Mouse (Mus musculus) MEL (cell line): ENCODE data around the gene 4930548H24Rik. TPM values are rescaled to one million over a fixed set of nuclear protein-coding genes. Genes with fewer than 3 reads are reported as not detected.

ENCODE experiments used
- DNase-seq: peaks from one replicate; pipeline ENCODE4 v3.0.0; 2011; ENCODE audit warnings: low read depth, low spot score
- H3K27ac ChIP-seq: 2 replicates; pipeline ENCODE4 v1.5.1; 2012; ENCODE audit warnings: low read depth, mild to moderate bottlenecking, control low read depth, low read length, moderate library complexity; ENCODE audit not compliant: control insufficient read depth
- H3K27me3 ChIP-seq, 2 experiments: fragments of 150-350 bp in 1 of 2; sonication (generic) in 1 of 2; 2 replicates each; pipeline ENCODE4 v1.6.1; 2012; ENCODE audit warnings: low read length in 2 of 2, mild to moderate bottlenecking in 2 of 2, improper control_type of control experiment in 1 of 2, moderate library complexity in 1 of 2; ENCODE audit not compliant: insufficient read depth in 2 of 2, control insufficient read depth in 1 of 2
- H3K36me3 ChIP-seq, 2 experiments: 2 replicates each; pipeline ENCODE4 v1.6.1; 2012 to 2014; ENCODE audit warnings: low read length in 2 of 2, improper control_type of control experiment in 1 of 2, inconsistent platforms in 1 of 2, mild to moderate bottlenecking in 1 of 2; ENCODE audit not compliant: insufficient read depth in 2 of 2, control insufficient read depth in 1 of 2
- H3K4me1 ChIP-seq, 2 experiments: fragments of 150-350 bp in 1 of 2; sonication (generic) in 1 of 2; 2 replicates each; pipeline ENCODE4 v1.6.1; 2012; ENCODE audit warnings: low read length in 2 of 2, improper control_type of control experiment in 1 of 2, mild to moderate bottlenecking in 1 of 2; ENCODE audit not compliant: insufficient read depth in 2 of 2, control insufficient read depth in 1 of 2
- H3K4me3 ChIP-seq, 2 experiments: fragments of 150-350 bp in 1 of 2; sonication (generic) in 1 of 2; 2 replicates each; pipeline ENCODE4 v1.5.1; 2012; ENCODE audit warnings: low read depth in 2 of 2, low read length in 2 of 2, mild to moderate bottlenecking in 2 of 2, moderate library complexity in 2 of 2, control low read depth in 1 of 2, improper control_type of control experiment in 1 of 2; ENCODE audit not compliant: control insufficient read depth in 1 of 2, insufficient read depth in 1 of 2
- H3K79me2 ChIP-seq: 2 replicates; pipeline ENCODE4 v1.6.1; 2012; ENCODE audit warnings: mild to moderate bottlenecking, low read length, moderate library complexity; ENCODE audit not compliant: control insufficient read depth, poor library complexity, insufficient read depth
- H3K9ac ChIP-seq: 2 replicates; pipeline ENCODE4 v1.6.1; 2012; ENCODE audit warnings: low read depth, mild to moderate bottlenecking, control low read depth, low read length, moderate library complexity; ENCODE audit not compliant: control insufficient read depth, poor library complexity, severe bottlenecking
- H3K9me3 ChIP-seq: fragments of 150-350 bp; sonication (generic); replicated peaks from 2 replicates; pipeline ENCODE4 v1.6.1; 2012; ENCODE audit warnings: mild to moderate bottlenecking, low read length, improper control_type of control experiment, moderate library complexity; ENCODE audit not compliant: insufficient read depth
- BHLHE40 ChIP-seq: IDR thresholded peaks from 2 replicates; pipeline ENCODE4 v1.6.1; 2012; ENCODE audit warnings: low read depth, mild to moderate bottlenecking, inconsistent platforms, low read length, improper control_type of control experiment, borderline replicate concordance
- CHD2 ChIP-seq: IDR thresholded peaks from 2 replicates; pipeline ENCODE4 v1.6.1; 2011; ENCODE audit warnings: low read length, improper control_type of control experiment
- CTCF ChIP-seq, 3 experiments: IDR thresholded peaks in 2 of 3; conservative IDR thresholded peaks in 1 of 3; 2 replicates each; pipeline ENCODE4 v1.5.1; 2011 to 2012; ENCODE audit warnings: low read length in 3 of 3, low read depth in 2 of 3, mild to moderate bottlenecking in 2 of 3, improper control_type of control experiment in 1 of 3, inconsistent platforms in 1 of 3, mixed read lengths in 1 of 3, moderate library complexity in 1 of 3; ENCODE audit not compliant: control insufficient read depth in 1 of 3, insufficient read depth in 1 of 3, poor library complexity in 1 of 3, severe bottlenecking in 1 of 3
- E2F4 ChIP-seq: IDR thresholded peaks from 2 replicates; pipeline ENCODE4 v1.6.1; 2011; ENCODE audit warnings: low read depth, low read length, improper control_type of control experiment, borderline replicate concordance
- ELF1 ChIP-seq: IDR thresholded peaks from 2 replicates; pipeline ENCODE4 v1.6.1; 2014; ENCODE audit warnings: low read depth, mild to moderate bottlenecking, inconsistent platforms, low read length, improper control_type of control experiment, moderate library complexity
- GABPA ChIP-seq: IDR thresholded peaks from 2 replicates; pipeline ENCODE4 v1.6.1; 2012; ENCODE audit warnings: low read depth, mild to moderate bottlenecking, inconsistent platforms, low read length, improper control_type of control experiment, moderate library complexity
- MAFK ChIP-seq: IDR thresholded peaks from 2 replicates; pipeline ENCODE4 v1.6.1; 2011; ENCODE audit warnings: low read depth, mild to moderate bottlenecking, low read length, improper control_type of control experiment, borderline replicate concordance
- MAX ChIP-seq: IDR thresholded peaks from 2 replicates; pipeline ENCODE4 v1.6.1; 2011; ENCODE audit warnings: low read length, improper control_type of control experiment
- MYB ChIP-seq: IDR thresholded peaks from 2 replicates; pipeline ENCODE4 v1.6.1; 2011; ENCODE audit warnings: mild to moderate bottlenecking, low read depth, low read length, improper control_type of control experiment
- NRF1 ChIP-seq: IDR thresholded peaks from 2 replicates; pipeline ENCODE4 v1.6.1; 2014; ENCODE audit warnings: low read depth, mild to moderate bottlenecking, inconsistent platforms, low read length, improper control_type of control experiment, moderate library complexity; ENCODE audit not compliant: poor library complexity, insufficient read depth, severe bottlenecking
- POLR2AphosphoS2 ChIP-seq: IDR thresholded peaks from 2 replicates; pipeline ENCODE4 v1.6.1; 2011; ENCODE audit warnings: low read length, improper control_type of control experiment
- POLR2AphosphoS5 ChIP-seq: IDR thresholded peaks from 2 replicates; pipeline ENCODE4 v1.6.1; 2012; ENCODE audit warnings: low read depth, borderline replicate concordance, mild to moderate bottlenecking, inconsistent platforms, low read length, moderate library complexity, mixed read lengths
- RAD21 ChIP-seq: IDR thresholded peaks from 2 replicates; pipeline ENCODE4 v1.6.1; 2011; ENCODE audit warnings: mild to moderate bottlenecking, low read depth, low read length, improper control_type of control experiment
- RCOR1 ChIP-seq: IDR thresholded peaks from 2 replicates; pipeline ENCODE4 v1.6.1; 2012; ENCODE audit warnings: low read depth, mild to moderate bottlenecking, inconsistent platforms, low read length, improper control_type of control experiment
- SIN3A ChIP-seq: IDR thresholded peaks from 2 replicates; pipeline ENCODE4 v1.6.1; 2012; ENCODE audit warnings: low read length, improper control_type of control experiment, inconsistent platforms
- SMC3 ChIP-seq: IDR thresholded peaks from 2 replicates; pipeline ENCODE4 v1.6.1; 2011; ENCODE audit warnings: low read depth, low read length, improper control_type of control experiment
- TCF12 ChIP-seq: IDR thresholded peaks from 2 replicates; pipeline ENCODE4 v1.6.1; 2014; ENCODE audit warnings: low read depth, mild to moderate bottlenecking, inconsistent platforms, low read length, improper control_type of control experiment, moderate library complexity
- UBTF ChIP-seq: IDR thresholded peaks from 2 replicates; pipeline ENCODE4 v1.6.1; 2012; ENCODE audit warnings: low read depth, mild to moderate bottlenecking, inconsistent platforms, low read length, improper control_type of control experiment, moderate library complexity, borderline replicate concordance; ENCODE audit not compliant: insufficient read depth
- USF2 ChIP-seq, 2 experiments: IDR thresholded peaks; 2 replicates each; pipeline ENCODE4 v1.6.1; 2011 to 2012; ENCODE audit warnings: improper control_type of control experiment in 2 of 2, low read length in 2 of 2, borderline replicate concordance in 1 of 2, inconsistent platforms in 1 of 2, low read depth in 1 of 2, mild to moderate bottlenecking in 1 of 2; ENCODE audit not compliant: insufficient read depth in 1 of 2
- ZNF384 ChIP-seq: IDR thresholded peaks from 2 replicates; pipeline ENCODE4 v1.6.1; 2012; ENCODE audit warnings: low read depth, mild to moderate bottlenecking, inconsistent platforms, low read length, improper control_type of control experiment
- polyA plus RNA-seq, 2 experiments: library from polyadenylated mRNA; stranded (reverse) in 1 of 2; unstranded in 1 of 2; fragments of >175 nt in 1 of 2; fragments of >200 nt in 1 of 2; gene quantifications; 2 replicates each; pipeline versions ENCODE4 v1.2.1 to v1.2.4; 2012; ENCODE audit warnings: low replicate concordance in 2 of 2, low read depth in 1 of 2; ENCODE audit not compliant: insufficient read length in 2 of 2, insufficient read depth in 1 of 2, missing spikeins in 1 of 2
- total RNA-seq: library from RNA; depleted of rRNA; stranded (reverse); fragments of 300-350 nt; gene quantifications from 2 replicates; pipeline ENCODE4 v1.2.3, GENCODE M21; 2012

Gene 4930548H24Rik
- total and polyA plus RNA-seq, 3 experiments, result 0.13 to 0.15 TPM; not detected in 1

DNA sequence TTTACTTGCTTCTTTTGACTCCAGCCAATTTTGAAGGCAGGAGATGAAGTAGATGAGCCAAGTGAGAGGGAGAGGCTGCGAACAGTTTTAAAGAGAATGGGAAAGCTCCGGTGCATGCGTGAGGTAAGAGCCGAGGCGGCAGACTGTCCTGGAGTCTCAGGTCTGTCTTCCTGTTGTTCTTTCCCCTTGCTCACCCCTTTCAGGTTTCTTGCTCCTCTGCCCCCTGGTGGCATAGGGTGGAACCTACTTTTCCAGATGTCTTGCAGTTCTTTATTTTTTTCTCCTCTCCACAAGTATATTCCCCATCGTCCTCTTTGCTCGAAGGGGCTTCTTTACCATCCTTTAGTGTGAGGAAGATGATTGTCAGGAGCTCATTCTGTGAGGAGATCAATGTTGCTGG is 15.2 kb upstream of the 4930548H24Rik start:
- peak; percentile 80 for DNase-seq
- Histone ChIP-seq H3K79me2 (no peaks in the 10 kb centered on the region), H3K9ac (no peak overlapping the region), H3K9me3 (no peaks in the 10 kb centered on the region), H3K4me1 (no peaks in the 10 kb centered on the region), H3K36me3 (peaks cover 0 to 11% of the 10 kb centered on the region in 2 experiments; a peak in 2 of 4 replicates), H3K4me3 (no peak overlapping the region), H3K27ac (no peak overlapping the region), H3K27me3 (no peaks in the 10 kb centered on the region)
- TF ChIP-seq SMC3 (peak; percentile 84), MAFK (no peak), RAD21 (peak; percentile 57), MYB (no peak), CTCF (IDR thresholded peaks at IDR 0.05 in 2 of 3, conservative IDR thresholded peaks at IDR 0.05 in 1 of 3; ENCODE audit: control insufficient read depth in 1 of 3, insufficient read depth in 1 of 3, low read depth in 2 of 3, low read length in 3 of 3, poor library complexity in 1 of 3, severe bottlenecking in 1 of 3) (peak; percentile 68 to 83 (median 81))

DNA sequence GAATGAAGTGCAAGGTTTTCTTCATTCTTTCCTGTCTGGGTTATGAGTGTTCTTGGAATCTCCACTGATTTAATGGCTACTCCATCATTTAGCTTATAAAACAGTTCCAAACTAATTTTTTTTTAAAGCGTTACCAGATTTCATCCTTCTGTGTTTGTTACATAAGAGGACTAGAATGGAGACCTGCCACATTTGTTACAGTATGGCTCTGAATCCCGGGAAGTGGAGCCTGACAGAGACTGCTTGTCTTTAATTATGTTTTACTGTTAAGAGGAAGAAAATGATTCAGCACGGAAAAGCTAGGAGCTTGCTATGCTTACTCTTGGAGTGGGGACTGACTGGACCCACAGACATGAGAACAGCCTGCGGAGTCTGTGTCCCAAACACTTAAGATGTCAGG is 5.0 kb upstream of the 4930548H24Rik start:
- no peak overlapping the region for H3K9ac ChIP-seq
- DNase-seq, result no peak
- no peak overlapping the region for H3K4me3 ChIP-seq
- H3K79me2 ChIP-seq, result no peaks in the 10 kb centered on the region
- no peak overlapping the region for H3K27ac ChIP-seq
- H3K4me1 ChIP-seq, result no peaks in the 10 kb centered on the region
- TF ChIP-seq MAX, result no peak
- no peak for TF ChIP-seq CTCF (IDR thresholded peaks at IDR 0.05 in 2 of 3, conservative IDR thresholded peaks at IDR 0.05 in 1 of 3; ENCODE audit: control insufficient read depth in 1 of 3, insufficient read depth in 1 of 3, low read depth in 2 of 3, low read length in 3 of 3, poor library complexity in 1 of 3, severe bottlenecking in 1 of 3)
- no peak for TF ChIP-seq MAFK
- TF ChIP-seq BHLHE40, result no peak
- TF ChIP-seq POLR2AphosphoS5, result no peak
- no peak for TF ChIP-seq MYB
- TF ChIP-seq TCF12, result no peak
- TF ChIP-seq, all 39 proteins: peak for 0
- H3K36me3 ChIP-seq, result peaks cover 0 to 3% of the 10 kb centered on the region in 2 experiments; a peak in 1 of 4 replicates
- no peaks in the 10 kb centered on the region for H3K9me3 ChIP-seq
- H3K27me3 ChIP-seq, result no peaks in the 10 kb centered on the region

DNA sequence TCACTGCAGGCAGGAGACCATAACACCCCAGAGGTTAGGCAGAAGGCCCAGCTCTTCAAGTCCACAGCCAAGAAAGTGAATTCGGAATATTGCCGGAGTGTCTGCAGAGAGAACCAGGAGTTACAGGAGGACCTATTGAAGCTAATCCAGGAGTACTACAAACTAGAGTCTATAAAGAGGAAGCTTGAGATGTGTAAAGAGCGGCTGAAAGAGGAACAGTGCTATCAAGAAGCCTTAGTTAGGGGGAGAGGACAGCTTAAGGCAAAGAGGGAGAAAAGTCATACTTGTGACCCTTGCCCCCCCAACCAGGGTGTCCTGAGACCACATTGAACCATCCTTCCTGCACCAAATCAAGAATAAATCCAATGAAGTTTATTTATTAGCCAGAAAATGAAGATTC is 2.3 kb downstream of the 4930548H24Rik start:
- H3K79me2 ChIP-seq, result no peaks in the 10 kb centered on the region
- TF ChIP-seq E2F4 (no peak), SIN3A (no peak), ZNF384 (no peak), GABPA (no peak), ELF1 (no peak), RCOR1 (no peak), USF2 (IDR thresholded peaks at IDR 0.05; ENCODE audit: borderline replicate concordance in 1 of 2, insufficient read depth in 1 of 2, low read depth in 1 of 2, low read length in 2 of 2) (no peak), UBTF (no peak), NRF1 (no peak), POLR2AphosphoS2 (no peak), CHD2 (no peak)
- TF ChIP-seq, all 39 proteins: peak for 0
- H3K27me3 ChIP-seq, result no peaks in the 10 kb centered on the region; a peak in 1 of 4 replicates
- peak; percentile 67 for DNase-seq
- H3K36me3 ChIP-seq, result peaks cover 0 to 2% of the 10 kb centered on the region in 2 experiments; a peak in 1 of 4 replicates
- H3K27ac ChIP-seq, result no peak overlapping the region
- H3K4me3 ChIP-seq, result no peak overlapping the region
- H3K9ac ChIP-seq, result no peak overlapping the region
- no peaks in the 10 kb centered on the region for H3K9me3 ChIP-seq
- peaks cover 0 to 7% of the 10 kb centered on the region in 2 experiments; a peak in 2 of 4 replicates for H3K4me1 ChIP-seq
